In genomic region chr11:118362501-118362900, GRCm38 (mm10) we compare ENCODE assay signal across 9 mouse cellular contexts. TPM values are rescaled to one million over a fixed set of nuclear protein-coding genes. Genes with fewer than 3 reads are reported as not detected.
DNase-seq lines count a peak whose midpoint lies in the region; ATAC-seq and TF ChIP-seq lines count a peak whose summit lies in the region.
"Had no signal": no experiment of that assay in that cellular context is flagged by ENCODE, and none has a peak within 500 bp of the region (broad histone marks: within the 10 kb centered on the region; RNA-seq: fewer than 3 reads in every experiment).

No protein-coding gene starts in this region.

- no peaks in the 10 kb centered on the region for H3K27me3 ChIP-seq in neural tube, embryonic 13.5 days
- no peaks in the 10 kb centered on the region for H3K27me3 ChIP-seq in intestine, embryonic 14.5 days (replicated peaks; ENCODE audit: control insufficient read depth, insufficient read depth, low read length)
- no peaks in the 10 kb centered on the region for H3K27me3 ChIP-seq in stomach, embryonic 14.5 days (ENCODE audit: control insufficient read depth, insufficient read depth, low read length)
- H3K27me3 ChIP-seq: midbrain, embryonic 12.5 days had no signal

- H3K4me1 ChIP-seq in neural tube, embryonic 13.5 days (replicated peaks) = peaks cover 14% of the 10 kb centered on the region
- peaks cover 46% of the 10 kb centered on the region for H3K4me1 ChIP-seq in intestine, embryonic 14.5 days (replicated peaks; ENCODE audit: control insufficient read depth, insufficient read depth, low read length)
- peaks cover 42% of the 10 kb centered on the region for H3K4me1 ChIP-seq in stomach, embryonic 14.5 days (ENCODE audit: control insufficient read depth, insufficient read depth, low read length)

- no peaks in the 10 kb centered on the region for H3K9me3 ChIP-seq in neural tube, embryonic 13.5 days
- H3K9me3 ChIP-seq in intestine, embryonic 14.5 days (ENCODE audit: control insufficient read depth, low read length) = no peaks in the 10 kb centered on the region
- H3K9me3 ChIP-seq in stomach, embryonic 14.5 days (ENCODE audit: control insufficient read depth, low read depth, low read length) = no peaks in the 10 kb centered on the region
- H3K9me3 ChIP-seq: midbrain, embryonic 12.5 days had no signal

- no peak for ATAC-seq in neural tube, embryonic 13.5 days (ENCODE audit: low read depth)
- no peak for ATAC-seq in intestine, embryonic 14.5 days (replicated peaks; ENCODE audit: low FRiP score, low TSS enrichment, low read depth)
- ATAC-seq in stomach, embryonic 14.5 days (ENCODE audit: insufficient number of reproducible peaks, insufficient read depth, low FRiP score, low read depth) = no peak

- WGBS in neural tube, embryonic 13.5 days = 71% methylated on average over 1 of the region's 1 CpGs
- WGBS in intestine, embryonic 14.5 days = 62% methylated on average over 1 of the region's 1 CpGs
- 56% methylated on average over 1 of the region's 1 CpGs for WGBS in stomach, embryonic 14.5 days

- no peak overlapping the region for H3K4me2 ChIP-seq in neural tube, embryonic 13.5 days
- H3K4me2 ChIP-seq in intestine, embryonic 14.5 days (ENCODE audit: low read length) = no peak overlapping the region
- H3K4me2 ChIP-seq in stomach, embryonic 14.5 days (replicated peaks; ENCODE audit: low read depth, low read length) = no peak overlapping the region
- H3K4me2 ChIP-seq: midbrain, embryonic 12.5 days had no signal

- peak overlapping the region; percentile 91 for H3K27ac ChIP-seq in gastrocnemius, adult 2 months
- H3K27ac ChIP-seq in neural tube, embryonic 13.5 days (replicated peaks) = peak overlapping the region; percentile 28; the same call in 1 of the 2 replicates
- peak overlapping the region; percentile 62 for H3K27ac ChIP-seq in intestine, embryonic 14.5 days (ENCODE audit: low read depth)
- H3K27ac ChIP-seq in stomach, embryonic 14.5 days (ENCODE audit: low read length) = peak overlapping the region; percentile 69; the same call in 1 of the 2 replicates
- H3K27ac ChIP-seq: midbrain, embryonic 12.5 days had no signal

- intact Hi-C loops in gastrocnemius, adult 2 months (cut with DNase I) = no loop called here

- no peaks in the 10 kb centered on the region for H3K36me3 ChIP-seq in neural tube, embryonic 13.5 days
- H3K36me3 ChIP-seq in intestine, embryonic 14.5 days (ENCODE audit: control insufficient read depth, insufficient read depth, low read length) = no peaks in the 10 kb centered on the region
- H3K36me3 ChIP-seq in stomach, embryonic 14.5 days (ENCODE audit: control insufficient read depth, insufficient read depth, low read length) = no peaks in the 10 kb centered on the region
- H3K36me3 ChIP-seq: midbrain, embryonic 12.5 days had no signal

- TF ChIP-seq CTCF in gastrocnemius, adult 2 months (IDR thresholded peaks at IDR 0.05) = no peak

- no peak overlapping the region; the same call in 1 of the 2 replicates for H3K4me3 ChIP-seq in gastrocnemius, adult 2 months
- no peak overlapping the region for H3K4me3 ChIP-seq in neural tube, embryonic 13.5 days
- no peak overlapping the region for H3K4me3 ChIP-seq in intestine, embryonic 14.5 days (ENCODE audit: low read depth, low read length)
- H3K4me3 ChIP-seq in stomach, embryonic 14.5 days (ENCODE audit: low read depth, low read length) = no peak overlapping the region
- H3K4me3 ChIP-seq: midbrain, embryonic 12.5 days had no signal

- 0 out of 2 replicates have a peak overlapping the region, but pooled peaks have one; percentile 22 for H3K9ac ChIP-seq in neural tube, embryonic 13.5 days
- no peak overlapping the region for H3K9ac ChIP-seq in intestine, embryonic 14.5 days (ENCODE audit: low read length)
- H3K9ac ChIP-seq in stomach, embryonic 14.5 days (replicated peaks; ENCODE audit: low read depth, low read length) = no peak overlapping the region

- DNase-seq in gastrocnemius, adult 2 months = peak; percentile 68
- DNase-seq in gastrocnemius, adult 18-20 months (ENCODE audit: low spot score) = no peak
- DNase-seq in neural tube, embryonic 10.5 days (ENCODE audit: extremely low spot score, low spot score) = no peak
- DNase-seq in intestine, embryonic 14.5 days (ENCODE audit: low spot score) = no peak
- DNase-seq in kidney, adult 18-20 months = no peak
- DNase-seq in spleen, postnatal 4 days (ENCODE audit: low spot score in 2 of 2) = no peak

RNA-seq across cellular contexts. Expression of gene Timp2, which starts 7.0 kb away (rescaled TPM):
- 100 to 1,000 TPM in 1 of 2 experiments, 10 to 100 TPM in 1; 70.1 to 115 TPM for total RNA-seq in gastrocnemius, adult 2 months (2021)
- total RNA-seq in gastrocnemius, adult 18-20 months (2021) = 10 to 100 TPM; 65.4 to 89.1 TPM
- 56.4 and 57.5 TPM in 2 replicates for polyA plus RNA-seq in neural tube, embryonic 13.5 days (2015; fragmentation: Nextera tagmentation; extraction: Ambion mirVana)
- 80.9 and 83.9 TPM in 2 replicates for polyA plus RNA-seq in intestine, embryonic 14.5 days (2014; fragmentation: Nextera tagmentation; extraction: Ambion mirVana)
- 101 and 109 TPM in 2 replicates for polyA plus RNA-seq in stomach, embryonic 14.5 days (2014; fragmentation: Nextera tagmentation; extraction: Ambion mirVana)

RNA-seq across cellular contexts. Expression of gene Cep295nl, which starts 20.2 kb away (rescaled TPM):
- 1 to 10 TPM; 1.0 to 1.1 TPM for total RNA-seq in gastrocnemius, adult 2 months (2021)
- under 1 TPM; 0.52 to 0.73 TPM for total RNA-seq in gastrocnemius, adult 18-20 months (2021)
- polyA plus RNA-seq in neural tube, embryonic 13.5 days (2015; fragmentation: Nextera tagmentation; extraction: Ambion mirVana) = 0.13 TPM in 1 of 2 replicates, not detected in the other
- 0.61 and 0.69 TPM in 2 replicates for polyA plus RNA-seq in intestine, embryonic 14.5 days (2014; fragmentation: Nextera tagmentation; extraction: Ambion mirVana)
- polyA plus RNA-seq in stomach, embryonic 14.5 days (2014; fragmentation: Nextera tagmentation; extraction: Ambion mirVana) = 0.62 TPM in 1 of 2 replicates, not detected in the other

RNA-seq across cellular contexts. Expression of gene Lgals3bp, which starts 39.4 kb away (rescaled TPM):
- 10 to 100 TPM; 12.0 to 17.0 TPM for total RNA-seq in gastrocnemius, adult 2 months (2021)
- total RNA-seq in gastrocnemius, adult 18-20 months (2021) = 10 to 100 TPM; 15.8 to 17.1 TPM
- 2.7 and 4.2 TPM in 2 replicates for polyA plus RNA-seq in neural tube, embryonic 13.5 days (2015; fragmentation: Nextera tagmentation; extraction: Ambion mirVana)
- 108 and 120 TPM in 2 replicates for polyA plus RNA-seq in intestine, embryonic 14.5 days (2014; fragmentation: Nextera tagmentation; extraction: Ambion mirVana)
- 39.0 and 39.2 TPM in 2 replicates for polyA plus RNA-seq in stomach, embryonic 14.5 days (2014; fragmentation: Nextera tagmentation; extraction: Ambion mirVana)

RNA-seq across cellular contexts. Expression of gene Cant1, which starts 56.4 kb away (rescaled TPM):
- 10 to 100 TPM; 10.7 to 11.6 TPM for total RNA-seq in gastrocnemius, adult 2 months (2021)
- total RNA-seq in gastrocnemius, adult 18-20 months (2021) = 10 to 100 TPM; 10.7 to 11.9 TPM
- 25.7 and 28.2 TPM in 2 replicates for polyA plus RNA-seq in neural tube, embryonic 13.5 days (2015; fragmentation: Nextera tagmentation; extraction: Ambion mirVana)
- 30.1 and 32.9 TPM in 2 replicates for polyA plus RNA-seq in intestine, embryonic 14.5 days (2014; fragmentation: Nextera tagmentation; extraction: Ambion mirVana)
- polyA plus RNA-seq in stomach, embryonic 14.5 days (2014; fragmentation: Nextera tagmentation; extraction: Ambion mirVana) = 21.8 and 25.7 TPM in 2 replicates

Comparison
In these comparisons a context has a peak if more than half of its experiments do, and no peak if none do; other contexts are left out.
1. H3K27ac ChIP-seq: peak in every context shown above with its lines; median percentile 91 in gastrocnemius, adult 2 months; 69 in stomach, embryonic 14.5 days; 62 in intestine, embryonic 14.5 days; 28 in neural tube, embryonic 13.5 days.